Comparison of ENCODE assay signal across 28 mouse cellular contexts in genomic region chr16:44562061-44562460, GRCm38 (mm10). TPM values are rescaled to one million over a fixed set of nuclear protein-coding genes. Genes with fewer than 3 reads are reported as not detected.
"Had no signal": no experiment of that assay in that cellular context is flagged by ENCODE, and none has a peak within 500 bp of the region (broad histone marks: within the 10 kb centered on the region; RNA-seq: fewer than 3 reads in every experiment).

No protein-coding gene starts in this region.

- H3K4me2 ChIP-seq: embryonic facial prominence, embryonic 12.5 days; embryonic facial prominence, embryonic 13.5 days; embryonic facial prominence, embryonic 15.5 days; forebrain, embryonic 12.5 days; forebrain, embryonic 13.5 days; forebrain, embryonic 15.5 days; heart, embryonic 11.5 days had no signal

- H3K9me3 ChIP-seq: embryonic facial prominence, embryonic 10.5 days; embryonic facial prominence, embryonic 12.5 days; embryonic facial prominence, embryonic 13.5 days; embryonic facial prominence, embryonic 15.5 days; forebrain, embryonic 10.5 days; forebrain, embryonic 12.5 days; forebrain, embryonic 13.5 days; forebrain, embryonic 15.5 days had no signal

- DNase-seq: cerebellum, adult 8-10 months; cerebellum, adult 9-10 months; cerebellum, adult 9-11 months; cerebellum, postnatal 14 days; cerebellum, postnatal 25 days; cerebellum, postnatal 36 days; embryo, embryonic 11 days; forebrain, postnatal 0 days; gastrocnemius, adult 2 months; gastrocnemius, postnatal 10 days; gastrocnemius, postnatal 14 days; gastrocnemius, postnatal 25 days; gastrocnemius, postnatal 36 days; heart, adult 18-20 months; heart, adult 2 months had no signal

- H3K9ac ChIP-seq: embryonic facial prominence, embryonic 12.5 days; embryonic facial prominence, embryonic 13.5 days; embryonic facial prominence, embryonic 15.5 days; forebrain, embryonic 12.5 days; forebrain, embryonic 13.5 days; forebrain, embryonic 15.5 days; forebrain, postnatal 0 days had no signal

- H3K36me3 ChIP-seq: embryonic facial prominence, embryonic 10.5 days; embryonic facial prominence, embryonic 12.5 days; embryonic facial prominence, embryonic 13.5 days; embryonic facial prominence, embryonic 15.5 days; forebrain, embryonic 10.5 days; forebrain, embryonic 12.5 days; forebrain, embryonic 15.5 days had no signal

- ATAC-seq: forebrain, embryonic 13.5 days; forebrain, embryonic 14.5 days; forebrain, embryonic 15.5 days; forebrain, embryonic 16.5 days; forebrain, postnatal 0 days had no signal

- H3K27me3 ChIP-seq: embryonic facial prominence, embryonic 12.5 days; embryonic facial prominence, embryonic 13.5 days; embryonic facial prominence, embryonic 15.5 days; forebrain, embryonic 13.5 days; forebrain, embryonic 15.5 days had no signal

- H3K27ac ChIP-seq: embryonic facial prominence, embryonic 10.5 days; embryonic facial prominence, embryonic 12.5 days; embryonic facial prominence, embryonic 13.5 days; embryonic facial prominence, embryonic 15.5 days; forebrain, embryonic 10.5 days; forebrain, embryonic 12.5 days; forebrain, embryonic 13.5 days; forebrain, embryonic 15.5 days; gastrocnemius, adult 2 months; heart, adult 2 months had no signal

- H3K4me3 ChIP-seq: embryonic facial prominence, embryonic 10.5 days; embryonic facial prominence, embryonic 12.5 days; embryonic facial prominence, embryonic 13.5 days; embryonic facial prominence, embryonic 15.5 days; erythroblast, embryonic 14.5 days; forebrain, embryonic 10.5 days; forebrain, embryonic 12.5 days; forebrain, embryonic 13.5 days; forebrain, embryonic 15.5 days; gastrocnemius, adult 2 months; heart, adult 2 months had no signal

RNA-seq across cellular contexts. Expression of gene Boc, which starts 3.4 kb away (rescaled TPM):
- total RNA-seq: common myeloid progenitor, adult 5-6 weeks had no signal
- polyA plus RNA-seq: erythroblast, embryonic 14.5 days had no signal
